Mouse (Mus musculus): Measurements from ENCODE around the gene Kcnd3.

Gene Kcnd3

GRCm38 (mm10) chr3:105719979-105720378 is 267.8 kb downstream of the Kcnd3 start:
- no peak for DNase-seq (ENCODE audit: extremely low spot score)

GRCm38 (mm10) chr3:105720514-105720913 is 268.4 kb downstream of the Kcnd3 start:
- DNase-seq (ENCODE audit: extremely low spot score) = no peak

GRCm38 (mm10) chr3:105721681-105722201 is 269.6 kb downstream of the Kcnd3 start:
- DNase-seq (ENCODE audit: extremely low spot score) = no peak

GRCm38 (mm10) chr3:105722510-105722909 is 270.4 kb downstream of the Kcnd3 start:
- no peak for DNase-seq (ENCODE audit: extremely low spot score)
